Mouse (Mus musculus) induced T-regulatory cell, adult 2 months (primary cell): Measurements from ENCODE around the gene Plin3.
"Not testable (repeated sequence)": the region's sequence is repeated elsewhere in the genome, so short reads cannot be mapped to it uniquely, and the experiment has no call there.

Source experiments
- DNase-seq: peaks from one replicate; pipeline ENCODE4 v3.0.0-alpha.2; 2012; ENCODE audit warnings: low read depth

The Plin3 gene

DNA sequence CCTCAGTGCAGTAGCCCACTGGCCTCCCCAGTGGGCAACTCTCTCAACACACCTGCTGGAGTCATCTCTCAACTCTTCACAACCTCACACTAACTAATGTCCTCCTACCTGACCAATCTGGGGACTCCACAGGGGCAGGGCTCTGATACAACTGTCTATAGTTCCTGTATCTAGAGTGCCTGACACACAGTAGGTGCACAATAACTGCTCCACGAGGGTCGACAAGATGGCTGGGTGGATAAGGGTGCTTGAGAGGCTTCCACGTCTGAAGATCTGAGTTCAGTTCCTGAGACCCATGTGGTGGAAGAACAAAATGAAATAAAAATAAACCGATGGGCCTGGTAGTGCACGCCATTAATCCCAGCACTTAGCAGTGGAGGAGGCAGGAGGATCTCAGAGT lies 18.7 kb downstream of the Plin3 start:
- no peak for DNase-seq

DNA sequence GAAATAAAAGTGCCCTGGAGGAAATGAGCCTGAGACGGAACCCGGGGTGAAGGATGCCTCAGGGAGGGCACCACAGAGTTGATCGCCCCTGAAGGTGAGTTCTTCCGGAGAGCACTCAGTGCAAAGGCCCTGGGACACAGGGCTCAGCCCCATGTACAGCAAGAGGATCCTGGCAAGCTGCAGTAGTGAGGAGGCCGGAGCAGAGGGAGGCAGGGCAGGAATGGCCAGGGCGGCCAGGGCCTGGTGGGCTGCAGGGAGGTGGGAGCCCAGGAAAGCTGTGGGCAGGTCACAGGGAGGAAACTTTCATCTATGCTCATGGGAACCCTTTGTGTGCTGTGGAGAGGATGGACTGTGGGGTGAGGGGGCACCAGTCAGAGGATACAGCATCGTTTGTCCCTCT lies 19.2 kb downstream of the Plin3 start:
- no peak for DNase-seq

DNA sequence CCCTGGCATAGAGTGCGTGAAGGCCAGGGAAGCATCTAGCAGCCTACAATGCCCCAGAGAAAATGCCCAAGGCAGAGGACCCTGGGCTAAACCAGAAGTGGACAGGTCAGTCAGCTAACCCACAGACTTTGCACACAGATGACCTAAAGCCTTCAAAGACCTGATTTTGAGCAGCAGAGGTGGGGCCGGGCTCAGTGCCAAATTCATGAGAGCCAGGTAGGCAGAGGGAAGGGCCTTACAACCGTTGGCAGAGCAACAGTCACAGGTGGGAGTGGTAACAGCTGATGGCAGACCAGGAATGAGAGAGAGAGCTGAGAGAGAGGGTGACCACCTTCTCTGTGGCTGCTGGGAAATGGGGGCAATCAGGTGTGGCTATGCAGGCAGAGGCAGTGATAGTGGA lies 20.0 kb downstream of the Plin3 start:
- DNase-seq: no peak

DNA sequence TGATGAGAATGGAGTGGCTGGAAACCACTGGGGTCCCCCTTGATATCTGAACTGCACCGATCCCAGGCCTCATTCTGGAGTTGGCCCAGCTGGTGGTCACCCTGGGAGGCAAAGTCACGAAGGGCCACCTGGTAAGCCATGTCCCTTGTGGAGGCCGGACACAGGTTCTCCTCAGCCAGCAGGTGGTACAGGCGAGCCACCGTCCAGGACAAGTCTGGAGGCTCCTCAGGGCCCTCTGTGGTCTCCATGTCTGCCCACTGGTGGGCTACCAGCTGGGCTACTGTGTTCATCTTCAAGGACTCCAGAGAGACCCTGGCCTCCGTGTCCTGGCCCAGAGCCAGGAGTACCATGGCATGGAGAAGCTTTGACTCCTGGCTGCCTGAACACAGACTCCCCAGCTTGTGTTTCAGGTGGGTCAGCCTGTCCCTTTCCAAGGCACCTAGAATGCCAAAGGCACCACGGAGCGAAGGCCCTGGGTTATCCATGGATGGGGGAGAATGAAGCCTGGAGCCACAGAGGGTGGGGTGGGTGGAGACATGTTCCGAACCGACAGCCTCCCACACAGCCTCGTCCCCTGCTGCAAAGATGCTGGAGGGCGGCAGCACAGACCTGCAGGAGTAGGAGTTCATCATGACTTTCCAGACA lies 20.9 kb downstream of the Plin3 start:
- DNase-seq: no peak

DNA sequence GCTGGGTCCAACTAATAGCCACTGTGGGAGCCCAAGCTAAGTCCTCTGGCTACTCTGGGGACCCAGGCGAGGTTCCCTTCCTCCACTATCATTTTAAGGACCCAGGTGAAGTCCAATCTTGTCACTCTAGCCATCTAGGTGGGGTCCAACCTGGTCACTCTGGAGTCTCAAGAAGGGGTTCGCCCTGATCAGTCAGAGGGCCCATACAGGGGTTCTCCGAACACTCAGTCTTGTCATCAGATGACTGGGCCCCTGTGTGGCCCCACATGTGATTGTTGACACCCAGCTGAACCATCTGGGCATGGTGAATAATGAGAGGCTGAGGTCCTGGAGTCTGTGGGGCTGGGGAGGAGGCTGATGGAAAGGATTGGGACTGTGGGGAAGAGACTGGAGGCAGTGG lies 22.9 kb downstream of the Plin3 start:
- no peak for DNase-seq

DNA sequence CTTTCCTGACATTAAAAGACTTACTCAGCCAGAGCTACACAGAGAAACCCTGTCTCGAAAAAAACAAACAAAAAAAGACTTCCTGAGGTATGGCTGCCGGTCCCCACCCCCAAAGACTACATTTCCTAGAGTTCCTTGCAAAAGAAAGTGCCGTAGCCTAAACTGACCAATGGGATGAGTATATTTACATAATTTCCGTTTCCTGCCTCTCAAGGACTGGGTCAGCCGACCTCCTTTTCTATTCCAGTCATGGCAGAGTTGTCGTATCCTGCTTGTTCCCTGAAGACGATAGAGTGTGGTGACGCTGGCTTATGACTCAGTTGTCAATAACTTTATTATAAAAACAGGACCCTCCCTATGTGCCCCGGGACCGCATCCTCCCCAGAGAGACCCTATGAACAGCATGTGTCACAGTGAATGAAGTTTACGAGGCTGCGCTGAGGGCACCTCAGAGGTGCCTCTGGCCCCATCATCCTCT lies 23.5 kb downstream of the Plin3 start:
- DNase-seq: peak; percentile 87

DNA sequence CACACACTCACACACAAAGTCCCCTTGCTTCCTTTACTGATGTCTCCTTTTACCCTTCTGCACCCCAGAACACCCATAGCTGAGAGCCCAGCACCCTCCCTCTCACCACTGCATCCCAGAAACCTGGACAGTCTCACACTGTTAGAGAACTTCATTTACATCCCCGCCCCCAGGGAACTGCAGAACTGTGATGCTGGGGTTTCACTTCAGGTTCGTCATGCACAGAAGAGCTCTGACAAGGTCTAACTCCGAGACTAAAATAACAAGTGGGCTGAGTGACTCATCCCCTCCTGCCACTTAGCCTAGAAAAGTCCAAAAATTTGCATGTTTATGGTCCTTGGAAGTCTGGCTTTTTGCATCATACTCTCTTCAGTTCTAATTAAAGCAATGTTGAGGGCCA lies 26.4 kb downstream of the Plin3 start:
- no peak for DNase-seq

DNA sequence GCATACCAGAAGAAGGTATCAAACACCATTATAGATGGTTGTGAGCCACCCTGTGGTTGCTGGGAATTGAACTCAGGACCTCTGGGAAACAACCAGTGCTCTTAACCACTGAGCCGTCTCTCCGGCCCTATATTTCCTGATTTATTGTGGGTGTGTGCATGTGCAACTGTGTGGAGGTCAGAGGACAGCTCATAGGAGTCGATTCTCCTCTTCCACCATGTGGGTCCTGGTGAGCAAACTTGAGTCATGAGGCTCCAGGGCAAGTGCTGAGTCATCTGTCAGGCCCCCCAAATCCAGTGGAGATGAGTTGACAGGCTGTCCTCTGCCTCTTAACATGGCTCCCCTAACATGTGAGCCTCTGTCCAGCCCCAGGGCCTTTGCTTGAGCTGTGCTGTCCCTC lies 26.8 kb downstream of the Plin3 start:
- no peak for DNase-seq

GRCm38 (mm10) chr17:56265011-56265410 lies 27.7 kb downstream of the Plin3 start:
- no peak for DNase-seq

DNA sequence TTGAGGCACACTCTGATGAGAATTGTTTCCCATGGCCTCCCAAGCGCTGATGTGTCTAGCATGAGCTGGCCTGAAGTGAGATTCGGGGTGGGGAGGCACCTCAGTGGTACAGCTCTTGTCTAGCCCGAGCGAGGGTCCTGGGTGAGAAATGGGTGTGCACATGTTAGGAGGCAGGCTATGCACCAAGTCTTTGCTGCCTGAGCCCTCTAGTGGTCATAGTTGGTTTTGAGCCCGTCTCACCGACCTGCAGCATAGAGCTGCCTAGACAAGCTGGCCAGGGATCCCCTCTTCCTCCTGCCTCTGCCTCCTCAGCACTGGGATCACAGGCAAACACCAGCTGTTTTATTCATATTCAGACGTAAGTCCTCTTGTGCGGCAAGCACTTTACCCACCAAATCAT lies 28.7 kb downstream of the Plin3 start:
- peak; percentile 89 for DNase-seq

- no peak for DNase-seq
Measured at GRCm38 (mm10) chr17:56262645-56263094, 30.0 kb downstream of the Plin3 start.

GRCm38 (mm10) chr17:56261166-56261565 lies 31.5 kb downstream of the Plin3 start:
- DNase-seq: no peak

- no peak for DNase-seq
Measured at GRCm38 (mm10) chr17:56259301-56260037, 33.2 kb downstream of the Plin3 start.

- DNase-seq: not testable (repeated sequence)
Measured at GRCm38 (mm10) chr17:56258812-56259211, 33.9 kb downstream of the Plin3 start.

- not testable (repeated sequence) for DNase-seq
Measured at GRCm38 (mm10) chr17:56258269-56258668, 34.4 kb downstream of the Plin3 start.

GRCm38 (mm10) chr17:56257181-56257894 lies 35.3 kb downstream of the Plin3 start:
- DNase-seq: peak; percentile 42

DNA sequence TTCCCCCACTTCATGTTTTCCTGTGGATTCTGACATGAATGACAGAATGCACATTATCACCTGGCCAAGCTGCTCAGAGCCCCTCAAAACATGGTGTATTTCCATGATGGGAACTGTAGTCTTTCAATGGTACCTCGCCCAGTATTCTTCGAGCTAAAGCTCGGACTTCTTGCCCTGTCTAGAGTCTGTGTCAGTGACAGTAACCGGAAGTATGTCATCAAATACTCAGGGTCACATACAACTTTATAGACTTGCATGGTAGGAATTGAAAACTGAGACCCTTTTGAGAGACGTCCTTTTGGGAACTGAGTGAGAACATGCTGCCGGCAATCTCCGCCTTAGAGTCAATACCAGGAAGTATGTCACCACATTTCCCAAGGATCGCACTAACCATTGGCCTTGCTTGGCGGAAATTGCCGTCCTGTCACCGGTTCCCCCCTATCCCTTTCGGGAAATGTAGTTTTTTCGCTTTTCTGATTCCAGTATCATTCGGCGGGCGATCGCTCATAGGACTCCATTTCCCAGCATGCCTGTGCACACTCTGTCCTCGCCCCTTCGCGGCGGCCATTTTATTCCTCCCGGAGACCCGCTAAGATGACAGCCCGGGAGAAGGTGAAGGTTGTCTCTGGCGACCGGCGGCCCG lies 36.3 kb downstream of the Plin3 start, which contains the start of gene Fem1a:
Fem1a (plus strand) TSS at position 572 of the 643 bp plus-strand sequence.
- peak; percentile 98 for DNase-seq

GRCm38 (mm10) chr17:56255863-56256238 lies 36.8 kb downstream of the Plin3 start:
- DNase-seq: peak; percentile 99

- no peak for DNase-seq
Measured at GRCm38 (mm10) chr17:56255429-56255828, 37.2 kb downstream of the Plin3 start.

- no peak for DNase-seq
Measured at GRCm38 (mm10) chr17:56254695-56255094, 38.0 kb downstream of the Plin3 start.

- DNase-seq: peak; percentile 88
Measured at GRCm38 (mm10) chr17:56251136-56251829, 41.4 kb downstream of the Plin3 start.

DNA sequence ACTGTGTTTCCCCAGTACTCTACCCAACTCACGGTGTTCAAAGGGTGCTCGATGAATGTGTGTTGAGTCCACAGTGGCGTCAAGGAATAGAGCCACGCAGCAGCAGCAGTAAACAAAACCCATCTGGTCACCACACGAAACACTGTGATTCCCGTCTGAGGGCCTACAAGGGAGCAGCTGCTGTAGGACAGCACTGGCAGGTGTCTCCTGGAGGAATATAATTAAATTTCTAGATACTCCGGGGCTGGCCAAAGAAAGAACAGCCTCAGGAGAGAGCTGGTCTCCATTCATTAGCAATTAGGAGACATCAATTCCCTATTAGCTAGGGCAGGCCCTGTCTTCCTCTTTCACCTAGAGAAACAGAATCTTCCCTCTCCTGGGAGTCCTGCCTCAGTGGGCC lies 47.1 kb downstream of the Plin3 start:
- no peak for DNase-seq
